Mouse (Mus musculus) kidney, postnatal 10 days (tissue): ENCODE data around the gene Hist1h3f.
A peak's percentile ranks its signal among the peaks of the same experiment; 100 is the strongest.

Source experiments
- DNase-seq: peaks from one replicate; pipeline ENCODE4 v3.0.0; 2021; ENCODE audit warnings: mixed read lengths

Gene Hist1h3f

GRCm38 (mm10) chr13:23518885-23519284 lies 25.0 kb upstream of the Hist1h3f start:
- peak; percentile 80 for DNase-seq

DNA sequence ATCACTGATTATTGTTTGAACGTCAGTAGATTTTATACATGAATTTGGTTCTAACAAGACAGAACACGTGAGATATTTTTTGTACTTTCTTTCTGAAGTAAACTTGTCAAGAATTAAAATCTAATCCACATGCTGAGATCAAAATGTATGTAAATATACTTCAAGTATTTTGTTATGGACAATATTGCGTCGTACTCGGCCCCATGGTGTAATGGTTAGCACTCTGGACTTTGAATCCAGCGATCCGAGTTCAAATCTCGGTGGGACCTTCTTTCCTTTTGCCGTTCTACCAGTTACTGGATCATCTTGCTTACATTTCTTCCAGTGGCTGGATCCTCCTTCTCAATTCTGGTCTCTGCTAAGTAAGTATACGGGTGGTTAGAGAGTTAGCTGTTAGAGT lies 24.4 kb upstream of the Hist1h3f start:
- peak; percentile 83 for DNase-seq

DNA sequence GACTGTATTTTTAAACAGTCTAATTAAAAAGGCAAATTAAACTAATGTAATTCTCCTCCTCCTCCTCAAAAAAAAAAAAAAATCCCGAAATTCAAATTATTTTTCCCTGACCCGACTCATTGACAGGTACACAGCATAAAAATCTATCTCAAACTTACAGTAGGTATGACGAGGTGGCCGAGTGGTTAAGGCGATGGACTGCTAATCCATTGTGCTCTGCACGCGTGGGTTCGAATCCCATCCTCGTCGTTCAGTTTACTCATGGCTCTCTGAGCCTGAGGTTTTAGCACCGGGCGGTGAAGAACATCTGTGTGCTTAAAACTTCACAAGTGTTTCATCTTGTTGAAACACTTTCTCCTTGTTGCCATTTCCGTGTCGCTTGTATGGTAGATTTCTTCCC lies 22.1 kb upstream of the Hist1h3f start:
- DNase-seq = peak; percentile 83

DNA sequence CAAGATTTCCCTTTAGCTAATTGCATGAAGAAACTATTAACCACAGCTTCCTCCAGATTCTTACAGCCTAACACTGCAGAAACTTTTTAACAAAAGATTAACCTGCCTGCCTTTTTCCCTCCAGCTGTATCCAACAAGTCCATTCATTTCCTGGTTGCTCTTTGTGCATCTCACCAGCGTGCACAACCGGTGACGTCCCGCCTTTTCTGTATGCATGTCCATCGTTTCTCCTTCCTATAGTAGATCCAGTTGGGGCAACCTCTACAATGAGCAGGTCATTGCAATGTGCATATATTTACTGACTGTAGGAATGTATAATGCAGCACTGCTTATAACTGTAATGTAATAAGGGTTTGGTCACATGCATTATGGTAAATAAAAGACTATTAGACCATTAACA lies 19.9 kb upstream of the Hist1h3f start:
- DNase-seq = no peak

GRCm38 (mm10) chr13:23524654-23525053 lies 19.2 kb upstream of the Hist1h3f start:
- peak; percentile 77 for DNase-seq

- peak; percentile 38 for DNase-seq
Observed at GRCm38 (mm10) chr13:23525901-23526300, 18.0 kb upstream of the Hist1h3f start.

- peak; percentile 93 for DNase-seq
Observed at GRCm38 (mm10) chr13:23526312-23526711, 17.5 kb upstream of the Hist1h3f start.

- no peak for DNase-seq
Observed at GRCm38 (mm10) chr13:23529005-23529404, 14.8 kb upstream of the Hist1h3f start.

- no peak for DNase-seq
Observed at GRCm38 (mm10) chr13:23529480-23530165, 14.2 kb upstream of the Hist1h3f start.

DNA sequence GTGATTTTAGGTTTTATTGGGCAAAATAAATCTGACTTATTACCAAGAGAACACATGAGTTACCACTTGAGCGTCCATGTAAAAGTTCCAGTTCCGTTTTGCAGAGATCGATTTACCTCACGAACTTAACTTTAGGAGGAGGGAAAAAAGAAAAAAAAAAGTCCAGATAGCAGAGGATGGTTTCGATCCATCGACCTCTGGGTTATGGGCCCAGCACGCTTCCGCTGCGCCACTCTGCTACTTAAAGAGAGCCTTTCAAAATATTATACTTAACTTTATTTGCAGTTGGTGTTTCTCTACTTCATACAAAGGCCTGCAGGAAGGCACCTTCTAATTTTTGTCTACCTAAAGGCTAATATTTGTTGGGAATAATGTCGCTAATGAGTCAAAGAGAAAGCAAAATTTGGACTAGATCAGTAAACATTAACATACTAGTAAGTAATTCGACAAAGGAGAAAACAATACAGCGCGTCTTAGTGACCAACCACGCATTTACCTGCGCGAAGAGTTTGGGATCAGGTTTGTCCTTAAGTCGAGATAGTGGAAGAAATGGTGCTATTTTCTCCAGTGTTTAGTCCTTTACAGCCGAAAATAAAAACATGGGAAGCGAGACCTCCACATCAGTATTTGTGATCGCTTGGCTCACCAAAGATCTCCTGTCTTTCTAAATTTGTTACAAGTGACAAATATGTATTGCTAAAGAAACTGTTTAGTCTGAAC lies 13.5 kb upstream of the Hist1h3f start:
- DNase-seq = peak; percentile 73

GRCm38 (mm10) chr13:23530901-23531875 lies 12.7 kb upstream of the Hist1h3f start, which contains the start of gene Hist1h4h:
Gene Hist1h4h, plus strand, starts transcription at chr13:23531050.
- peak; percentile 97 for DNase-seq

GRCm38 (mm10) chr13:23532262-23533075 lies 11.4 kb upstream of the Hist1h3f start:
- no peak for DNase-seq

- peak; percentile 80 for DNase-seq
Observed at GRCm38 (mm10) chr13:23533560-23534367, 10.1 kb upstream of the Hist1h3f start, which contains the start of gene Hist1h2af. Gene Hist1h2af, plus strand, starts transcription at chr13:23533906.

GRCm38 (mm10) chr13:23534368-23535131 lies 9.3 kb upstream of the Hist1h3f start:
- DNase-seq = peak; percentile 20

GRCm38 (mm10) chr13:23535137-23536075 lies 8.4 kb upstream of the Hist1h3f start, which contains the start of gene Hist1h3g:
Gene Hist1h3g, plus strand, starts transcription at chr13:23535422.
- peak; percentile 91 for DNase-seq

DNA sequence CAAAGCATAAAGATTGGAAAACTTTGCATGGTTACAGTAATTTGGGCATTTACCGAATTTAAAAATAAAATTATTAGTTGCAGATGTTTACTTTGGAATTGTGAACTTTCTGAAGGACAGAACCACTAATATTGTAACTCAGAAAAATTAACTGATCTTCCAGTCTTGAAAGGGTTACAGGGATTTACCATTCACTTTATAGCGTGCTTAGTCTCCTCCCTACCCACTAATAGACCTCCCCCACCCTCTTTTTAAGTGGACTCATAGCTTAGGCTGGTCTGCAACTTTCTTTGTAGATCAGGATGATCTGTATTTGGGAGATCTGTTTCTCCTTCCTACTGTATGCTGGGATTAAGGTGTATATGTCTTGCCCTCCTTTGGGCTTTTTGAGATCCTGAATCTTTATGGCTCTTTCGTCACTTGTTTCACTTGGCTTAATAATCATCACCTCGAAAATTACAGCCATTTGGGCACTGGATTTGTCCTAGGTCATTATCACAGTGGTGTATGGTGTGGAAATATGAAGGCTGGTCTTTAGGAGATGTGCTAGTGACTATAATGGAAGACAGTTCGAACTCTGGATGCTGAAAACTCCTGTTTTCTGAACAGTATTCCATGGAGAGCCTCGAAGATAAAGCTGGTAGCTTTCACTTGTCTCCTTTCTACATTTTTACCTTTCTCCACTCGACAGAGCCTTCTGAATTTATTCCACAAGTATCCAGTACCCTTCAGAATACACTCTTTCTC lies 7.6 kb upstream of the Hist1h3f start:
- no peak for DNase-seq

- DNase-seq = no peak
Observed at GRCm38 (mm10) chr13:23537006-23537710, 6.7 kb upstream of the Hist1h3f start.

GRCm38 (mm10) chr13:23538249-23538648 lies 5.6 kb upstream of the Hist1h3f start:
- no peak for DNase-seq
